Mouse (Mus musculus): ENCODE data around the gene Tssk6.

- TF ChIP-seq CTCF (IDR thresholded peaks at IDR 0.05; ENCODE audit: extremely low read depth, insufficient read depth, insufficient read length, insufficient replicate concordance): peak; percentile 73; the same call in 1 of the 2 replicates
- TF ChIP-seq POLR2A (IDR thresholded peaks at IDR 0.05; ENCODE audit: low read depth, low read length): no peak
These were observed 17.0 kb downstream of the Tssk6 start for GRCm38 (mm10) chr8:69919010-69919409.

Measured in spleen, adult 2 months (tissue).